Mouse (Mus musculus): Measurements from ENCODE around the gene Cpa4. TPM values are rescaled to one million over a fixed set of nuclear protein-coding genes. Genes with fewer than 3 reads are reported as not detected.
A peak's percentile ranks its signal among the peaks of the same experiment; 100 is the strongest.

Gene Cpa4
- polyA plus RNA-seq, 1 experiment from 2014 or later = 2.5 TPM

GRCm38 (mm10) chr6:30580841-30581176 lies 12.6 kb downstream of the Cpa4 start:
- ATAC-seq (ENCODE audit: insufficient number of reproducible peaks, insufficient read depth, low FRiP score, low read depth) = no peak
- Histone ChIP-seq H3K36me3 (ENCODE audit: control insufficient read depth, insufficient read depth, low read length) (no peaks in the 10 kb centered on the region), H3K4me3 (ENCODE audit: control insufficient read depth in 1 of 2, insufficient read depth in 1 of 2, low read depth in 1 of 2, low read length in 2 of 2) (no peak overlapping the region), H3K27me3 (ENCODE audit: control insufficient read depth, insufficient read depth, low read length) (no peaks in the 10 kb centered on the region), H3K9ac (ENCODE audit: low read length) (no peak overlapping the region), H3K9me3 (ENCODE audit: control insufficient read depth, low read length) (no peaks in the 10 kb centered on the region), H3K4me1 (ENCODE audit: control insufficient read depth in 2 of 2, insufficient read depth in 2 of 2, low read length in 2 of 2) (no peaks in the 10 kb centered on the region), H3K4me2 (ENCODE audit: low read length) (no peak overlapping the region), H3K27ac (replicated peaks in 1 of 2; ENCODE audit: control insufficient read depth in 1 of 2, insufficient read depth in 1 of 2, low read depth in 2 of 2, low read length in 2 of 2) (no peak overlapping the region)
- WGBS = 48% methylated on average over 8 of the region's 8 CpGs

DNA sequence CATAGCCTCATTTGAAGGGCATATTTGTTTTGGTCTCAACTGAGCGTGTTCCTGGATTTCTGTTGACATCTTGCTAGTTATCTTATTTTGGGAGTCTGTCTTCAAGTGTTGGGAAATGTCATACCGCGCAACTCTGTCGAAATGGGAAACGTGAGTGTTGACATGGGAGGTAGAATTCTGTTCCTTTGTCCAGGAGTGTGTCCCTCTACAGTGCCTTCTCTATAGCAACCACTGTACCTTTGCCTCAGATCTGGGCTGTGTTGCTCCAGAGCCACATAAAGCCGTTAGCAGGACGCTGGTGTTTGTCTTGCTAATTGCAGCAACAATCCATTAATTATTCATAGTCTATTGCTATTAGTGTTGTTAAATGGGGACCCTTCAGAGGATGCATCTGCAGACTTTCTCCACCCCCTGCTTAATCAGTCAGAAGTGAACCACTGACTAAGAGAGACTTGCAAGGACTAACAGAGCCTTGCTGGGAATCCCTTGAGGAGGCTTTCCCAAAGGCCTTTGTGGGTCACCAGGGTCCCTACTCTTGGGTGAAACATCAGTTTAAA lies 18.8 kb downstream of the Cpa4 start:
- H3K4me1 ChIP-seq (ENCODE audit: control insufficient read depth in 2 of 2, insufficient read depth in 2 of 2, low read length in 2 of 2) = peaks cover 0 to 2% of the 10 kb centered on the region in 2 experiments; a peak in 2 of 4 replicates
- no peaks in the 10 kb centered on the region for H3K36me3 ChIP-seq (ENCODE audit: control insufficient read depth, insufficient read depth, low read length)
- H3K4me2 ChIP-seq (ENCODE audit: low read length) = no peak overlapping the region
- no peaks in the 10 kb centered on the region for H3K9me3 ChIP-seq (ENCODE audit: control insufficient read depth, low read length)
- no peak overlapping the region for H3K4me3 ChIP-seq (ENCODE audit: control insufficient read depth in 1 of 2, insufficient read depth in 1 of 2, low read depth in 1 of 2, low read length in 2 of 2)
- no peak overlapping the region for H3K9ac ChIP-seq (ENCODE audit: low read length)
- no peak for ATAC-seq (ENCODE audit: insufficient number of reproducible peaks, insufficient read depth, low FRiP score, low read depth)
- no peaks in the 10 kb centered on the region for H3K27me3 ChIP-seq (ENCODE audit: control insufficient read depth, insufficient read depth, low read length)
- no peak overlapping the region for H3K27ac ChIP-seq (replicated peaks in 1 of 2; ENCODE audit: control insufficient read depth in 1 of 2, insufficient read depth in 1 of 2, low read depth in 2 of 2, low read length in 2 of 2)
- WGBS = 47% methylated on average over 7 of the region's 7 CpGs

DNA sequence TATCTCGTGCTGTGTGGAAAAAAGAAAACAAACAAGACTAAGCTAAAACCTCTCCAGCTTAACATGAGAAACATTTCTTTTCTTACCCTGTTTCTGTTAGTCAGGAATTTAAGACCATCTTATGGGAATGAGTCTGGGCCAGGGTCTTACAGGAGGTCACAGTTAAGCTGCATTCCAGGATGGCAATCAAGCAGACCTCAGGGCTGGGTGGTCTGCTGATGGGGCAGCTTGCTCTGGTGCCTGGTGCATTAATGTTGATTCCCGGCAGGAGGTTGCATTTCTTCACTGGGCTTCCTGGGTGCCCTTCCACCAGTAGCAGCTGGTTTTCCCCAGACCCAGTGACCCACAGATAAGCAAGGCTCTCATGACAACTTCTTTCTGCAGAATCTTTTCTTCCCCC lies 21.6 kb downstream of the Cpa4 start:
- H3K27ac ChIP-seq (replicated peaks in 1 of 2; ENCODE audit: control insufficient read depth in 1 of 2, insufficient read depth in 1 of 2, low read depth in 2 of 2, low read length in 2 of 2) = 0 out of 4 replicates have a peak overlapping the region, but pooled peaks have one; percentile 2 to 11

GRCm38 (mm10) chr6:30591851-30592404 lies 23.8 kb downstream of the Cpa4 start:
- no peaks in the 10 kb centered on the region for H3K36me3 ChIP-seq (ENCODE audit: control insufficient read depth, insufficient read depth, low read length)
- H3K4me2 ChIP-seq (ENCODE audit: low read length) = no peak overlapping the region
- peaks cover 0 to 5% of the 10 kb centered on the region in 2 experiments; a peak in 2 of 4 replicates for H3K4me1 ChIP-seq (ENCODE audit: control insufficient read depth in 2 of 2, insufficient read depth in 2 of 2, low read length in 2 of 2)
- H3K27ac ChIP-seq (replicated peaks in 1 of 2; ENCODE audit: control insufficient read depth in 1 of 2, insufficient read depth in 1 of 2, low read depth in 2 of 2, low read length in 2 of 2) = no peak overlapping the region
- WGBS = 54% methylated on average over 5 of the region's 5 CpGs
- H3K9me3 ChIP-seq (ENCODE audit: control insufficient read depth, low read length) = no peaks in the 10 kb centered on the region
- no peak overlapping the region for H3K9ac ChIP-seq (ENCODE audit: low read length)
- H3K27me3 ChIP-seq (ENCODE audit: control insufficient read depth, insufficient read depth, low read length) = no peaks in the 10 kb centered on the region
- H3K4me3 ChIP-seq (ENCODE audit: control insufficient read depth in 1 of 2, insufficient read depth in 1 of 2, low read depth in 1 of 2, low read length in 2 of 2) = no peak overlapping the region
- no peak for ATAC-seq (ENCODE audit: insufficient number of reproducible peaks, insufficient read depth, low FRiP score, low read depth)

More for the DNA sequence above, 21.6 kb downstream of the Cpa4 start:
- no peak for ATAC-seq (ENCODE audit: insufficient number of reproducible peaks, insufficient read depth, low FRiP score, low read depth)
- no peaks in the 10 kb centered on the region for H3K27me3 ChIP-seq (ENCODE audit: control insufficient read depth, insufficient read depth, low read length)
- H3K4me3 ChIP-seq (ENCODE audit: control insufficient read depth in 1 of 2, insufficient read depth in 1 of 2, low read depth in 1 of 2, low read length in 2 of 2) = no peak overlapping the region
- WGBS = 26% methylated on average over 2 of the region's 2 CpGs
- no peak overlapping the region for H3K4me2 ChIP-seq (ENCODE audit: low read length)
- H3K4me1 ChIP-seq (ENCODE audit: control insufficient read depth in 2 of 2, insufficient read depth in 2 of 2, low read length in 2 of 2) = peaks cover 0 to 5% of the 10 kb centered on the region in 2 experiments; a peak in 2 of 4 replicates
- no peaks in the 10 kb centered on the region for H3K9me3 ChIP-seq (ENCODE audit: control insufficient read depth, low read length)
- no peak overlapping the region for H3K9ac ChIP-seq (ENCODE audit: low read length)
- H3K36me3 ChIP-seq (ENCODE audit: control insufficient read depth, insufficient read depth, low read length) = no peaks in the 10 kb centered on the region

GRCm38 (mm10) chr6:30592417-30592974 lies 24.3 kb downstream of the Cpa4 start:
- Histone ChIP-seq H3K9me3 (ENCODE audit: control insufficient read depth, low read length) (no peaks in the 10 kb centered on the region), H3K4me1 (ENCODE audit: control insufficient read depth in 2 of 2, insufficient read depth in 2 of 2, low read length in 2 of 2) (peaks cover 0 to 5% of the 10 kb centered on the region in 2 experiments; a peak in 2 of 4 replicates), H3K27me3 (ENCODE audit: control insufficient read depth, insufficient read depth, low read length) (no peaks in the 10 kb centered on the region), H3K4me2 (ENCODE audit: low read length) (no peak overlapping the region), H3K36me3 (ENCODE audit: control insufficient read depth, insufficient read depth, low read length) (no peaks in the 10 kb centered on the region), H3K27ac (replicated peaks in 1 of 2; ENCODE audit: control insufficient read depth in 1 of 2, insufficient read depth in 1 of 2, low read depth in 2 of 2, low read length in 2 of 2) (no peak overlapping the region), H3K9ac (ENCODE audit: low read length) (no peak overlapping the region), H3K4me3 (ENCODE audit: control insufficient read depth in 1 of 2, insufficient read depth in 1 of 2, low read depth in 1 of 2, low read length in 2 of 2) (no peak overlapping the region)
- 78% methylated on average over 10 of the region's 10 CpGs for WGBS
- no peak for ATAC-seq (ENCODE audit: insufficient number of reproducible peaks, insufficient read depth, low FRiP score, low read depth)

GRCm38 (mm10) chr6:30594364-30594763 lies 26.2 kb downstream of the Cpa4 start:
- Histone ChIP-seq H3K4me3 (ENCODE audit: control insufficient read depth in 1 of 2, insufficient read depth in 1 of 2, low read depth in 1 of 2, low read length in 2 of 2) (no peak overlapping the region), H3K4me1 (ENCODE audit: control insufficient read depth in 2 of 2, insufficient read depth in 2 of 2, low read length in 2 of 2) (peaks cover 0 to 5% of the 10 kb centered on the region in 2 experiments; a peak in 2 of 4 replicates), H3K36me3 (ENCODE audit: control insufficient read depth, insufficient read depth, low read length) (no peaks in the 10 kb centered on the region), H3K9ac (ENCODE audit: low read length) (no peak overlapping the region), H3K27ac (replicated peaks in 1 of 2; ENCODE audit: control insufficient read depth in 1 of 2, insufficient read depth in 1 of 2, low read depth in 2 of 2, low read length in 2 of 2) (no peak overlapping the region), H3K9me3 (ENCODE audit: control insufficient read depth, low read length) (no peaks in the 10 kb centered on the region), H3K27me3 (ENCODE audit: control insufficient read depth, insufficient read depth, low read length) (no peaks in the 10 kb centered on the region), H3K4me2 (ENCODE audit: low read length) (no peak overlapping the region)
- ATAC-seq (ENCODE audit: insufficient number of reproducible peaks, insufficient read depth, low FRiP score, low read depth) = no peak
- WGBS = 45% methylated on average over 7 of the region's 7 CpGs

DNA sequence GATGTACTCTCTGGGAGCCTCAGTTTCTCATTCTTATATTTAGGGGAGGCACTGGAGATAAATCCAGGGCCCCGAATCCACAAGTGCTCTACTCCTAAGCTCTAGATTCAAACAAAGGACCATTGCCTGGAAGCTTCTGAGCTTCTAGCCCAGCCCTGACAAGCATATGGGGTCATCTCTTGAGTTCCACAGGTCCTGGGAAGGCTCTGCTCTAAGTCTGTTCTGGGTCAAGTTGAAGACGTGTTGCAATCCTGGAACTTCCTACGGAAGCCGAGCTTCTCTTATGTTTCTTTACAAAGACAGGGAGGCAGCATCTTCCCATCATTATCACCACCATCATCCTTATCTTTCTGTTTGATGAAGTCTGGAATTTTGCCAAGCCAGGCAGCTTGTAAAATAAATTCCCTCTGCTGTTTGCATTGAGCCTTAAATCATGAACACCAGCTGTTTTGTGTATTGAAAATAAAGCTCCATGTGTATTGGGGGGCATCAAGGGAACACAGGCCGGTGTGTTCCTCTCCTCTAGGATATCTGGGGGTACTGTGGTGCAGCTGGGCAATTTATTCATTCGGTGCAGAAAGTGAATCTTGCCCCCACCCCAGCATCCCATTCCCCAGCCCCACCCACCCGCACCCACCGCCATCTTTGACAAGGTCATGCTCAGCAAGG lies 28.2 kb downstream of the Cpa4 start:
- peaks cover 0 to 2% of the 10 kb centered on the region in 2 experiments; a peak in 1 of 4 replicates for H3K4me1 ChIP-seq (ENCODE audit: control insufficient read depth in 2 of 2, insufficient read depth in 2 of 2, low read length in 2 of 2)
- H3K4me3 ChIP-seq (ENCODE audit: control insufficient read depth in 1 of 2, insufficient read depth in 1 of 2, low read depth in 1 of 2, low read length in 2 of 2) = no peak overlapping the region
- H3K9me3 ChIP-seq (ENCODE audit: control insufficient read depth, low read length) = no peaks in the 10 kb centered on the region
- H3K27ac ChIP-seq (replicated peaks in 1 of 2; ENCODE audit: control insufficient read depth in 1 of 2, insufficient read depth in 1 of 2, low read depth in 2 of 2, low read length in 2 of 2) = no peak overlapping the region
- 87% methylated on average over 8 of the region's 8 CpGs for WGBS
- H3K4me2 ChIP-seq (ENCODE audit: low read length) = no peak overlapping the region
- no peaks in the 10 kb centered on the region for H3K27me3 ChIP-seq (ENCODE audit: control insufficient read depth, insufficient read depth, low read length)
- ATAC-seq (ENCODE audit: insufficient number of reproducible peaks, insufficient read depth, low FRiP score, low read depth) = no peak
- H3K36me3 ChIP-seq (ENCODE audit: control insufficient read depth, insufficient read depth, low read length) = no peaks in the 10 kb centered on the region
- no peak overlapping the region for H3K9ac ChIP-seq (ENCODE audit: low read length)
